Mouse (Mus musculus) midbrain, embryonic 10.5 days (tissue): ENCODE measurements around the gene Fam83g. TPM values are rescaled to one million over a fixed set of nuclear protein-coding genes. Genes with fewer than 3 reads are reported as not detected.
A peak's percentile ranks its signal among the peaks of the same experiment; 100 is the strongest.
"Not testable (repeated sequence)": the region's sequence is repeated elsewhere in the genome, so short reads cannot be mapped to it uniquely, and the experiment has no call there.

Experiments
- DNase-seq: peaks from one replicate; pipeline ENCODE4 v3.0.0-alpha.2; 2017; ENCODE audit warnings: low spot score
- H3K27ac ChIP-seq: fragments of 300-500 bp; sonication (generic); replicated peaks from 2 replicates; pipeline ENCODE4 v1.5.1; 2016; ENCODE audit warnings: mild to moderate bottlenecking
- H3K27me3 ChIP-seq: fragments of 300-500 bp; sonication (generic); 2 replicates; pipeline ENCODE4 v1.6.1; 2016; ENCODE audit warnings: low read depth, mild to moderate bottlenecking; ENCODE audit not compliant: poor library complexity, severe bottlenecking
- H3K36me3 ChIP-seq: fragments of 300-500 bp; sonication (generic); 2 replicates; pipeline ENCODE4 v1.6.1; 2016; ENCODE audit warnings: mild to moderate bottlenecking, moderate library complexity
- H3K4me1 ChIP-seq: fragments of 300-500 bp; sonication (generic); 2 replicates; pipeline ENCODE4 v1.6.1; 2016
- H3K4me3 ChIP-seq: fragments of 300-500 bp; sonication (generic); 2 replicates; pipeline ENCODE4 v1.5.1; 2016; ENCODE audit warnings: mild to moderate bottlenecking, moderate library complexity
- H3K9me3 ChIP-seq: fragments of 300-500 bp; sonication (generic); replicated peaks from 2 replicates; pipeline ENCODE4 v1.6.1; 2016; ENCODE audit warnings: mild to moderate bottlenecking
- WGBS: fragments of 180-500 bp; shearing (Covaris S2); methylation state at CpG from one replicate; pipeline ENCODE4 v1.1.7; 2016; 5-methylcytosine and 5-hydroxymethylcytosine counted together
- polyA plus RNA-seq: library from polyadenylated mRNA; unstranded; fragments of >200 nt; fragmentation: Nextera tagmentation; extraction: Ambion mirVana; gene quantifications from 2 replicates; pipeline ENCODE4 v1.2.1, GENCODE M21; 2016

Fam83g gene
- 0.86 and 0.95 TPM in 2 replicates for polyA plus RNA-seq

DNA sequence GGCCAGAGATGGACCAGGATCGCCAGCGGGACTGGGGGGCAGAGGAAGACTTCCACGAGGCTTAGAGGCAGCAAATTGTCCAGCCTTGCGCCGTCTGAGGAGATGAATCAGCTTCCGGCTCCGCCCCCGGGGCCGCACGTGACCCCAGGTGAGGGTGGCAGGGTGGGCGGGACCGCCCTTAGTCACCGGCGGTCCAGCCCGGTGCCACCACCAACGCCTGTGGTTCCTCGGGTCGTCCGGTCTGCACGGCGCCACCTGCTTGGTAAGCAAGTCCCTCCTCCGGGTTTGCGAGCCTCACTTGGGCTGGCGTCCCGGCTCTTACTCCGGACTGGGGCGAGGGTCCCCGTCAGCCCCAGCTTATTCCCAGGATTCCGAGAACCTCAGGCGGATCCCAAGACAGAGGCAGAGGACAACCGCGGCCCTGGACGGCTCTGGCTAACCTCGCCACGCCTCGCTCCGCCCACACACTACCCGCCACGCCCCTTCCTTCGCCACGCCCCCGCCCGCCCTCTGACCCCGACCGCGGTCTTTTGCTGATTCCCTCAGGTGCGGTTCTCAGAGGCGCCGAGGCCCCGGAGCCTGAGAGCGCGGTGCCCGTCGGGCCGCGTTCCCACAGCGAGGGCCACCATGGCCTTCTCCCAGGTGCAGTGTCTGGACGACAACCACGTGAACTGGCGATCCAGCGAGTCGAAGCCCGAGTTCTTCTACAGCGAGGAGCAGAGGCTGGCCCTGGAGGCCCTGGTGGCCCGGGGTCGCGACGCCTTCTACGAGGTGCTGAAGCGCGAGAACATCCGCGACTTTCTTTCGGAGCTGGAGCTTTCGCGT lies at the start of gene Fam83g:
Fam83g (plus strand) TSS at position 185 of the 825 bp plus-strand sequence.
- Histone ChIP-seq H3K27me3 (peaks cover 49% of the 10 kb centered on the region), H3K9me3 (no peaks in the 10 kb centered on the region), H3K27ac (peak within 1 kb of the TSS; percentile 38; the same call in 1 of the 2 replicates), H3K4me1 (peaks cover 33% of the 10 kb centered on the region), H3K36me3 (no peaks in the 10 kb centered on the region), H3K4me3 (peak within 1 kb of the TSS; percentile 53)
- peak; percentile 73 for DNase-seq
- WGBS, result 2% methylated on average over 76 of the region's 76 CpGs

DNA sequence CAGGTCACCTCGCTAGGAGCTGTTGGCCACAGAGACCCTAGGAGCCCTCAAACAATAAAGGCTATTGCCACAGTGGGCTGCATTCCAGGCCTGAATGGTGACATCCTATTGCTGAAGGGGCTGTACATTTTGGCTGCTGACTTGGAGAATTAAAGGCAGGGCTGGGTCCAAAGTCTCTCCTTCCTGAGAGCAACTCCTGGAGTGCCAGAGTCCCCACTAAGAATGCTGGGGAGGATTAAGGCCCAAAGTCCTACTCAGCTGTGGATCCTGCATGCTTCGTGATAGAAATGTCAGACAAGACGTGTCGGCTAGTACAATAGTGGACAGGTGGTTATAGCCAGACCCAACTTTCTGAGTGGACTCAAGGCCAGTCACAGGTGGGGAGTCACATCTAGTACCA lies 47.6 kb upstream of the Fam83g start:
- H3K9me3 ChIP-seq, H3K27me3 ChIP-seq, H3K36me3 ChIP-seq, H3K4me3 ChIP-seq, DNase-seq, H3K4me1 ChIP-seq, H3K27ac ChIP-seq: not testable (repeated sequence)
- 87% methylated on average over 4 of the region's 4 CpGs for WGBS

DNA sequence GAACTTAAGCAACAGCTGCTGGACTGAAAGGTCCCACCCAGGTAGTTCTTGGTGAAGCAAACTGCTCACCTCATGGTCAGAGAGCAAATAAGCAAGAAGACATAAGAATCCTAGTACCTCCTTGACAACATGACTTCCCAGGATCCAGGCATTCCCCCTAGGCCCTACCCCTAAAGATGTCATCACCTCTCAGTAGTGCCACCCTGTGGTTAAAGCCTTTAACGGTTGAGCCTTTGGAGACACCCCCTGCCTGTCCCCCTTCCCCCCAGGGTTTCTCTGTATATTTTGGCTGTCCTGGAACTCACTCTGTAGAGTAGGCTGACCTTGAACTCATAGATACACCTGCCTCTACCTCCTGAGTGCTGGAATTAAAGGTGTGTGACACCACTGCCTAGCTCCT lies 46.5 kb upstream of the Fam83g start:
- H3K9me3 ChIP-seq, result no peaks in the 10 kb centered on the region
- DNase-seq, result no peak
- H3K4me3 ChIP-seq, result no peak overlapping the region
- no peaks in the 10 kb centered on the region for H3K27me3 ChIP-seq
- H3K4me1 ChIP-seq, result no peaks in the 10 kb centered on the region
- H3K36me3 ChIP-seq, result no peaks in the 10 kb centered on the region
- no peak overlapping the region for H3K27ac ChIP-seq
- 59% methylated on average over 1 of the region's 1 CpGs for WGBS

DNA sequence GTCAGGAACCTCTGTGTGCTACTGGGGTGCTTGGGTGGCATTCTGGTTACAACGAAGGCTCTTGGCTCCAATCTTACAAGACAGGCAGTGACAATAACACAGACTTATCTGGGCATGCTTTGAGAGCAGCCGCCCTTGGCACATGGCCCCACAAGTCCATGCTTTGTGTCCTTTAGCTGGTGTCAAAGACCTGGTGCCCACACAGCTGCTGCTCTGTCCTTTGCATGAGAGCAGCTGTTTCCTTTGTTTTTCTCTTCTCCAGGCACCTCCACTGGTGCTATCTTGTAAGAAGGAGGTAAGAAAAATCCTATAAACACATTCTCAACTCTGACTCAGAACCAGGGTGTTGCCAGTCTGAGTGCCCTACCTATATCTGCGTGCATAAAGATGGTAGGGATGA lies 46.0 kb upstream of the Fam83g start:
- WGBS, result 86% methylated on average over 3 of the region's 3 CpGs
- no peak for DNase-seq
- Histone ChIP-seq H3K27ac (no peak overlapping the region), H3K27me3 (no peaks in the 10 kb centered on the region), H3K4me1 (no peaks in the 10 kb centered on the region), H3K4me3 (no peak overlapping the region), H3K36me3 (no peaks in the 10 kb centered on the region), H3K9me3 (no peaks in the 10 kb centered on the region)

DNA sequence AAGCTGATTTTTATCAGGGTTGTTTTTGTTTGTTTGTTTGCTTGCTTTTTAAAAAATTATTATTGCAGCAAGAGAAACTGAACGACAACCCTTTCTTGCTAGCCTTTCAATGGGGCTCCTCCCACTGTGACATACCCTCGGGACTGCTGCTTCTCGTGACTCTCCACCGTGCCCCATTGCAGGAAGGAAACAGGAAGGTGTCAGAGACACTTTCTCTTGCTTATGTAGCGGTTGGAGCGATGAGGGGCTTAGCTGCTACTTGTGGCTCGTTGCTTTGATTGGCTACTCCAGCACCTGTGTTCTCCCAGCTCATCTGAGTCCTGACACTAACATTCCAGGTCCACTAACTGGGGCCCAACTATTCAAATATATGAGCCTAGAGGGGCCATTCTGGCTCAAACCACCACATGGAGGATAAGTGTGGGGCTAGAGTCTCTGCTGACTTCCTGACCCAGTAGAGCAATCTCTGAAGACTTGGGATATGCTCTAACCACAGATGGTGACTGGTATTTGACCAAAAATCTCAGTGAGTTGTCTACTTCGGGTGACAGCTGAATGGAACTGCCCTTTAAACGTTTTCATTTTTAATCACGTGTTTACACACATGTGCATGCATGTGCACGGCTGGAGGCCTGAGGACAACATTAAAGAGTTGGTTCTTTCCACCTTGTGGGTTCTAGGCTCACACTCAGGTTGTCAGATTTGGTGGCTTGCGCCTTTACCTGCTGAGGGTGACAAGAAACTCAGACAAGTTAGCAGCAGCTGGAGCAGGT lies 44.9 kb upstream of the Fam83g start:
- no peaks in the 10 kb centered on the region for H3K9me3 ChIP-seq
- no peak for DNase-seq
- H3K4me1 ChIP-seq, result no peaks in the 10 kb centered on the region
- H3K27ac ChIP-seq, result no peak overlapping the region
- no peak overlapping the region for H3K4me3 ChIP-seq
- WGBS, result 85% methylated on average over 12 of the region's 12 CpGs
- no peaks in the 10 kb centered on the region for H3K36me3 ChIP-seq
- H3K27me3 ChIP-seq, result no peaks in the 10 kb centered on the region

DNA sequence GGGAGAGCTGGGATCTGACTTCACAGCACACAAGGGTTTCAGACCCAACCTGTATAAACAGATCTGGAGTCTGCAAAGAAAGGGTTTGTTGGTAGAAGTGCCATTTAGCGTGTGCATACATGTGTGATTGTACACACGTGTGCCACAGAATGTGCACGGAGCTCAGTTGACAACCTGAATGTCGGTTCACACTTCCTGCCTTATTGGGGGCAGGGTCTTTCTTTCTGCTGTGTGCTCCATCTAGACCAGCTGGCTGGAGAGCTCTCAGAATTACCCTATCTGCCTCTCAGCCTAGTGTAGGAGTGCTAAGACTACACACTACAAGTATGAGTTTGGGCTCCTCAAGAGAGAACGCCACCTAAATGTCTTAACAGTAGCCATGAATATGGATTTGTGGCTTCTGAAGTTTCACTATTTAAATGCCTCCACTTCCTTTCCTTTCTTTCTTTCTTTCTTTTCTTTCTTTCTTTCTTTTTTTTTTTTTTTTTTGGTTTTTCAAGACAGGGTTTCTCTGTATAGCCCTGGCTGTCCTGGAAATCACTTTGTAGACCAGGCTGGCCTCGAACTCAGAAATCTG lies 44.2 kb upstream of the Fam83g start:
- Histone ChIP-seq H3K36me3 (no peaks in the 10 kb centered on the region), H3K27me3 (no peaks in the 10 kb centered on the region), H3K27ac (no peak overlapping the region), H3K4me1 (no peaks in the 10 kb centered on the region), H3K4me3 (no peak overlapping the region), H3K9me3 (no peaks in the 10 kb centered on the region)
- no peak for DNase-seq
- 95% methylated on average over 6 of the region's 6 CpGs for WGBS

DNA sequence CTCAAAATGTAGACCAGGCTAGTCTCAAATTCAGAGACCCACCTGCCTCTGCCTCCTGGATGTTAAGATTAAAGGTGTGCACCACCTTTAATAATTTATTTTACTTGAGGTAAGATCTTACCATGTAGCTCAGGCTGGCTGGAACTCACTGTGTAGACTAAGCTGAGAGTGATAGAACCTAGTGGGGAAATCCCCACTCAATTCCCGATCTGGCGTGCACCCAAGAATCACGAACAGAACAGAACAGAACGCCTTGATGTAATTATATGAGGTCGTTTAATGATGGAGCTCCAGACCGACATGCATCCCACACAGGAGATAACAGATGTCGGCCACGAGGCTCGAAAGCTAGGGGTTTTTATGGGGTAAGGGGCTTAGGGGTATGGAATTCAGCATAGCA lies 43.3 kb upstream of the Fam83g start:
- H3K4me1 ChIP-seq, H3K27me3 ChIP-seq, H3K9me3 ChIP-seq, DNase-seq, H3K4me3 ChIP-seq, H3K27ac ChIP-seq, H3K36me3 ChIP-seq: not testable (repeated sequence)
- 91% methylated on average over 9 of the region's 9 CpGs for WGBS

DNA sequence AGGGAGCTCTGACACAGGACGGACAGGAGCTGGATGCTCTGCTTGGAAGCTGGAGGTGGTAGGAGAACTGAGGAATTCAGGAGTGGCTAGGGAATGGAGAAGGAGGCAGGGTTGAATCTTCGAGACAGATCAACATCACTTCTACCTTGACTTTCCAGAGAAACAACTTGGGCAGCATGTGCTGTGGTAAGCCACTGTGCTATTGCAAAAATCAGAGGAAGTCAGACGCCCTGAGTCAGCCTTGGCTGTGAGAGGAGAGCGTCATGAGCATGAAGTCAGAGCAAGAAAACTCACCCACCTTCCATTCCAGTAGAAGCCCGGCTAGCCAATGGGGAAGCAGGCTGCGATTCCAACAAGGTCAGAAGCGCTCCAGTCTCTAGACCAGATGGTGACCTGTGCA lies 41.8 kb upstream of the Fam83g start:
- no peaks in the 10 kb centered on the region for H3K9me3 ChIP-seq
- no peak overlapping the region for H3K4me3 ChIP-seq
- DNase-seq, result no peak
- WGBS, result 85% methylated on average over 7 of the region's 7 CpGs
- no peak overlapping the region for H3K27ac ChIP-seq
- H3K36me3 ChIP-seq, result no peaks in the 10 kb centered on the region
- no peaks in the 10 kb centered on the region for H3K27me3 ChIP-seq
- H3K4me1 ChIP-seq, result no peaks in the 10 kb centered on the region

DNA sequence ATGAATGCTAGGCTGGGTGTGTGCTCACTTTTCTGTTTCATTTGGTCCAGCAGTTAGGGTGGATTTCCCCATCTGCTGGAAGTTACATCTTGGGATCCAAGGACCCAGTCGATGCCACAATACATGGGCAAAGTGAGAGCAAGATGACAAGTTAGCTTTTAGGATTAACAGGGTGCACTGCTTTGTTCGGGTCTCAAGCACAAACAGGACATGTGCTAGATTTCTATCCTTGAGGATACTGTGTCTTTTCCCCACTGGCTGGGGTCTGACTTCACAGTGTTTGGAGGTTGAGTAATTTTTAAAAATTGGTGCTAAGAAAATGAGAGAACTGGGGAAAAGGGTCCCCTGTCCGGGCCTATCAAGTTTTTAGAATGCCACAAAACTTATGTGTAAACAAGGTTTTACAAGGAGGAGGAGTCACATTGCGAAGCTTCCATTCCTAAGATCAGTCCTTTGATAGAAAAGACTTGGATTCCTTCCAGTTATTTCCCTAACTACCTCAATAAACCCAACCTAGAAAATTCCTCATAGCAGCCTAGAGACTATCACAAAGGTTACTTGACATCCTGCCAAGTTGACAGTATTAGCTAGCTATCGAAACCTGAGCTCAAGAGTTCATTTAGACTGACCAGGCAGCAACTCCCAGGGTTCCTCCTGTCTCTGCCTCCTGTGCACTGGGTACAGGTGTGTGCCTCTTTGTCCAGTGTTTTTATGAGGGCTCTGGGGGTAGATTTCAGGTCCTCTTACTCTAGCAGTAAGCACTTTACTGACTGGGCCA lies 40.5 kb upstream of the Fam83g start:
- no peaks in the 10 kb centered on the region for H3K4me1 ChIP-seq
- no peak overlapping the region for H3K4me3 ChIP-seq
- WGBS, result 83% methylated on average over 5 of the region's 5 CpGs
- DNase-seq, result no peak
- no peaks in the 10 kb centered on the region for H3K27me3 ChIP-seq
- no peak overlapping the region for H3K27ac ChIP-seq
- H3K36me3 ChIP-seq, result no peaks in the 10 kb centered on the region
- no peaks in the 10 kb centered on the region for H3K9me3 ChIP-seq

DNA sequence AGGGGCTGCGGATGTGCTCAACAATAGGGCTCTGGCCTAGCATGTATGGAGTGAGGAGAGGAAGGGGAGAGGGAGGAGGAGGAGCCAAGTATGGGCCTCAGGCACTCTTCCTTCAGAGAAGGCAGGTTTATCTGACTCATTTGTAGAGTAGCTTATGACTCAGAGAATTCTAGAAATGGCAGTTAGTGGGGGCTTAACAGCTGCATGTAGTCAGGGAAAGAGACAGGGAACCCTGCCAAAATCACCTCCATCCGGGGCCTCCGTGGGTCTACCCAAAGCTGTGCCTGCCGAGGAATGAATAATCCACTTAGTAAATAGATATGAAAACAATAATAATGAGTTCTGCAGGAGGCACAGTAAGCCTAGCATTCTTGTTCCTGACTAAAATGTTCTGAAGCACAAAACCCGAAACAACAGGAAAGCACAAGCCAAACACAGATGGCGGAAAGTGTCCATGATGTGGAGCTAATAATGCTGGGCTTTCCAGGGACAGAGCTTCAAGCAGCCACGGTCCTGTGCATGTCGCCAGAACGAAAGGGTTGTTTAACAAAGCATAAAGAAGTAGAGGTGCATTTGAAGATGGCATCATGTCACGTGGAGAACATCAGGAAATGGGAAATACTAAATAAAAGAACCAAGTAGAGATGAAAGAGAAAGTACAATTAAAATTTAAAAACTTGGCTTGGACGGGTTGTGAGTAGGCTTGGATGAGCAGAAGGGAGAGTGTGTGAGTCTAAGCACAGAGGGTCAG lies 39.1 kb upstream of the Fam83g start:
- DNase-seq, result no peak
- no peaks in the 10 kb centered on the region for H3K36me3 ChIP-seq
- H3K27me3 ChIP-seq, result no peaks in the 10 kb centered on the region
- WGBS, result 85% methylated on average over 11 of the region's 11 CpGs
- no peaks in the 10 kb centered on the region for H3K4me1 ChIP-seq
- no peaks in the 10 kb centered on the region for H3K9me3 ChIP-seq
- H3K4me3 ChIP-seq, result no peak overlapping the region
- no peak overlapping the region for H3K27ac ChIP-seq

DNA sequence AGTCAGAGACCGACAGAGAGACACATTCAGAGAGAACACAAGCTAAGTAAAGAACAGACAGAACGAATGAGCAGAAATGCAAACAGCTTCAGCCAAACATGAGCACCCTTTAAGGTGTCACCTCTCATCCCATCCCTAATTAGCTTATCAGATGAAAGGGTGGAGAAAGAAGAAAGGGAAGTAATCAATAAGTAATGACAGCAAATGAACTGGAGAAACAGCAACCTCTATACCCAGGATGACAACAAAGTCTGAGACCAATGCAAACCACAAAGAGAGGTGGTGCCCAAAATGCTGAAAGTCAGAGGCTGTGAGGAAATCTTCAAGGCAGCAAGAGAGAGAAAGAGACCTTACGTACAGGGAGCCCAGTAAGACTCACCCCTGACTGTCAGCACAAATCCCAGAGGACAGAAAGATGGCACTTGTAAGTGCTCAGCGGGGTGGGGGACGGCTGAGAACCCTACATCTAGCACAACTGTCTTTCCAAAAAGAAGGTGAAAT lies 38.5 kb upstream of the Fam83g start:
- Histone ChIP-seq H3K4me3 (no peak overlapping the region), H3K36me3 (no peaks in the 10 kb centered on the region), H3K9me3 (no peaks in the 10 kb centered on the region), H3K4me1 (no peaks in the 10 kb centered on the region), H3K27ac (no peak overlapping the region), H3K27me3 (no peaks in the 10 kb centered on the region)
- no peak for DNase-seq
- 71% methylated on average over 5 of the region's 5 CpGs for WGBS
